Mouse (Mus musculus) R1 (cell line): Measurements from ENCODE around the gene Chst13.

ENCODE experiments used
- DNase-seq: peaks from one replicate; pipeline ENCODE4 v3.0.0-alpha.2; 2018; ENCODE audit warnings: low read depth, low spot score

Gene Chst13

GRCm38 (mm10) chr6:90320429-90320828, 4.6 kb downstream of the Chst13 start:
- DNase-seq = no peak

GRCm38 (mm10) chr6:90319475-90320191, 5.4 kb downstream of the Chst13 start:
- no peak for DNase-seq

GRCm38 (mm10) chr6:90319019-90319418, 6.0 kb downstream of the Chst13 start:
- DNase-seq = no peak

- no peak for DNase-seq
These were observed 7.3 kb downstream of the Chst13 start for GRCm38 (mm10) chr6:90317510-90318258.

- no peak for DNase-seq
These were observed 9.0 kb downstream of the Chst13 start for GRCm38 (mm10) chr6:90315961-90316360.

- DNase-seq = peak; percentile 29
These were observed 15.9 kb downstream of the Chst13 start for GRCm38 (mm10) chr6:90308839-90309778.

GRCm38 (mm10) chr6:90306315-90306975, 18.5 kb downstream of the Chst13 start:
- no peak for DNase-seq

- DNase-seq = no peak
These were observed 24.1 kb downstream of the Chst13 start, which contains the start of gene BC048671 for GRCm38 (mm10) chr6:90300919-90301318. BC048671 (plus strand) TSS chr6:90301219.

- peak; percentile 64 for DNase-seq
These were observed 36.7 kb downstream of the Chst13 start for GRCm38 (mm10) chr6:90288265-90288664.
